9 mouse cellular contexts compared by ENCODE assay signal in genomic region chr7:140903212-140903611, GRCm38 (mm10). TPM values are rescaled to one million over a fixed set of nuclear protein-coding genes. Genes with fewer than 3 reads are reported as not detected.
A peak's percentile ranks its signal among the peaks of the same experiment; 100 is the strongest.
DNase-seq lines count a peak whose midpoint lies in the region; ATAC-seq and TF ChIP-seq lines count a peak whose summit lies in the region.
"Had no signal": no experiment of that assay in that cellular context is flagged by ENCODE, and none has a peak within 500 bp of the region (broad histone marks: within the 10 kb centered on the region; RNA-seq: fewer than 3 reads in every experiment).

No protein-coding gene starts in this region.

- WGBS in embryonic facial prominence, embryonic 11.5 days: 25% methylated on average over 13 of the region's 13 CpGs
- WGBS in heart, embryonic 12.5 days: 27% methylated on average over 13 of the region's 13 CpGs
- WGBS in thymus, adult 2 months: 28% methylated on average over 13 of the region's 13 CpGs

- no peak for TF ChIP-seq POLR2A in thymus, adult 2 months (IDR thresholded peaks at IDR 0.05; ENCODE audit: control insufficient read depth, extremely low read depth, insufficient read depth, low read length, poor library complexity)

- peak; percentile 90; the same call in 1 of the 2 replicates for TF ChIP-seq CTCF in thymus, adult 2 months (IDR thresholded peaks at IDR 0.05; ENCODE audit: borderline replicate concordance, control insufficient read depth, extremely low read depth, insufficient read depth, low read length, poor library complexity)

- no peaks in the 10 kb centered on the region for H3K27me3 ChIP-seq in embryonic facial prominence, embryonic 11.5 days (ENCODE audit: control insufficient read depth, insufficient read depth, low read length)
- H3K27me3 ChIP-seq in heart, embryonic 12.5 days (replicated peaks): 0 out of 2 replicates have a peak, but pooled peaks cover 4% of the 10 kb centered on the region
- H3K27me3 ChIP-seq in thymus, adult 2 months (ENCODE audit: control insufficient read depth, insufficient read depth, low read length): no peaks in the 10 kb centered on the region
- H3K27me3 ChIP-seq: embryonic facial prominence, embryonic 12.5 days had no signal

- DNase-seq in B cell, adult 2 months: peak; percentile 87 to 88
- DNase-seq in adrenal gland, postnatal 25 days: peak; percentile 81
- peak; percentile 81 for DNase-seq in embryonic facial prominence, embryonic 11.5 days (ENCODE audit: low spot score)
- DNase-seq in kidney, postnatal 4 days: peak; percentile 91 to 92
- peak; percentile 64 to 74 for DNase-seq in lung, adult 18-20 months
- peak; percentile 82 for DNase-seq in thymus, adult 2 months

- H3K36me3 ChIP-seq in embryonic facial prominence, embryonic 11.5 days (replicated peaks; ENCODE audit: control insufficient read depth, insufficient read depth, low read depth, low read length): no peaks in the 10 kb centered on the region; the same call in 1 of the 2 replicates
- peaks cover 12% of the 10 kb centered on the region for H3K36me3 ChIP-seq in heart, embryonic 12.5 days
- no peaks in the 10 kb centered on the region; the same call in 1 of the 2 replicates for H3K36me3 ChIP-seq in thymus, adult 2 months (ENCODE audit: control insufficient read depth, insufficient read depth, low read length)

- no peak overlapping the region for H3K4me2 ChIP-seq in embryonic facial prominence, embryonic 11.5 days (ENCODE audit: low read depth, low read length)
- no peak overlapping the region for H3K4me2 ChIP-seq in heart, embryonic 12.5 days
- H3K4me2 ChIP-seq: embryonic facial prominence, embryonic 12.5 days had no signal

- no peaks in the 10 kb centered on the region for H3K9me3 ChIP-seq in embryonic facial prominence, embryonic 11.5 days (replicated peaks; ENCODE audit: control insufficient read depth, low read length)
- no peaks in the 10 kb centered on the region for H3K9me3 ChIP-seq in heart, embryonic 12.5 days (replicated peaks)
- H3K9me3 ChIP-seq: embryonic facial prominence, embryonic 12.5 days had no signal

- H3K4me1 ChIP-seq in embryonic facial prominence, embryonic 11.5 days (ENCODE audit: control insufficient read depth, insufficient read depth, low read length): no peaks in the 10 kb centered on the region
- H3K4me1 ChIP-seq in heart, embryonic 12.5 days (replicated peaks): peaks cover 20% of the 10 kb centered on the region
- no peaks in the 10 kb centered on the region for H3K4me1 ChIP-seq in thymus, adult 2 months (replicated peaks; ENCODE audit: control insufficient read depth, insufficient read depth, low read length)

- 0 out of 2 replicates have a peak, but pooled peaks have one; percentile 44 for ATAC-seq in embryonic facial prominence, embryonic 11.5 days (replicated peaks; ENCODE audit: insufficient number of reproducible peaks, low FRiP score, low TSS enrichment, low read depth)
- peak; percentile 34; the same call in 1 of the 2 replicates for ATAC-seq in heart, embryonic 12.5 days (ENCODE audit: insufficient number of reproducible peaks, low FRiP score)
- peak; percentile 53 for ATAC-seq in neutrophil, adult 5-6 weeks (ENCODE audit: extremely low read depth, insufficient number of reproducible peaks, low FRiP score, poor library complexity, severe bottlenecking)

- H3K4me3 ChIP-seq in embryonic facial prominence, embryonic 11.5 days (ENCODE audit: low read depth, low read length): no peak overlapping the region
- no peak overlapping the region for H3K4me3 ChIP-seq in heart, embryonic 12.5 days
- H3K4me3 ChIP-seq in thymus, adult 2 months (ENCODE audit: control insufficient read depth, insufficient read depth, low read length): no peak overlapping the region
- H3K4me3 ChIP-seq: embryonic facial prominence, embryonic 12.5 days had no signal

- no peak overlapping the region for H3K27ac ChIP-seq in embryonic facial prominence, embryonic 11.5 days (replicated peaks; ENCODE audit: low read depth, low read length)
- no peak overlapping the region for H3K27ac ChIP-seq in heart, embryonic 12.5 days (ENCODE audit: poor library complexity, severe bottlenecking)
- H3K27ac ChIP-seq in thymus, adult 2 months (ENCODE audit: control insufficient read depth, insufficient read depth, low read length): no peak overlapping the region
- H3K27ac ChIP-seq: embryonic facial prominence, embryonic 12.5 days had no signal

- 0 out of 2 replicates have a peak overlapping the region, but pooled peaks have one; percentile 2 for H3K9ac ChIP-seq in embryonic facial prominence, embryonic 11.5 days (replicated peaks; ENCODE audit: low read length)
- H3K9ac ChIP-seq in heart, embryonic 12.5 days: 0 out of 2 replicates have a peak overlapping the region, but pooled peaks have one; percentile 32

RNA-seq across cellular contexts. Expression of gene Cox8b, which starts 3.0 kb away (rescaled TPM):
- total RNA-seq in adrenal gland, postnatal 25 days (2021): 610 and 755 TPM in 2 replicates
- not detected in 2 replicates for polyA plus RNA-seq in embryonic facial prominence, embryonic 11.5 days (2014; fragmentation: Nextera tagmentation; extraction: Ambion mirVana)
- polyA plus RNA-seq in heart, embryonic 12.5 days (2016; fragmentation: Nextera tagmentation; extraction: Ambion mirVana): 93.0 and 102 TPM in 2 replicates
- not detected in 2 replicates for total RNA-seq in neutrophil, adult 5-6 weeks (2017)
- polyA plus RNA-seq in thymus, adult 2 months (2012; rRNA removed): 159 and 231 TPM in 2 replicates

RNA-seq across cellular contexts. Expression of gene Nlrp6, which starts 17.5 kb away (rescaled TPM):
- total RNA-seq in adrenal gland, postnatal 25 days (2021): 1.9 and 2.2 TPM in 2 replicates
- 0.07 TPM in 1 of 2 replicates, not detected in the other for polyA plus RNA-seq in embryonic facial prominence, embryonic 11.5 days (2014; fragmentation: Nextera tagmentation; extraction: Ambion mirVana)
- polyA plus RNA-seq in heart, embryonic 12.5 days (2016; fragmentation: Nextera tagmentation; extraction: Ambion mirVana): 0.23 TPM in 1 of 2 replicates, not detected in the other
- 0.47 TPM in 1 of 2 replicates, not detected in the other for total RNA-seq in neutrophil, adult 5-6 weeks (2017)
- 0.32 and 0.71 TPM in 2 replicates for polyA plus RNA-seq in thymus, adult 2 months (2012; rRNA removed)

RNA-seq across cellular contexts. Expression of gene Sirt3, which starts 21.1 kb away (rescaled TPM):
- 31.5 and 34.3 TPM in 2 replicates for total RNA-seq in adrenal gland, postnatal 25 days (2021)
- 17.1 and 19.3 TPM in 2 replicates for polyA plus RNA-seq in embryonic facial prominence, embryonic 11.5 days (2014; fragmentation: Nextera tagmentation; extraction: Ambion mirVana)
- polyA plus RNA-seq in heart, embryonic 12.5 days (2016; fragmentation: Nextera tagmentation; extraction: Ambion mirVana): 40.9 and 41.6 TPM in 2 replicates
- 14.5 and 20.1 TPM in 2 replicates for total RNA-seq in neutrophil, adult 5-6 weeks (2017)
- polyA plus RNA-seq in thymus, adult 2 months (2012; rRNA removed): 23.1 and 27.6 TPM in 2 replicates

RNA-seq across cellular contexts. Expression of gene Psmd13, which starts 21.4 kb away (rescaled TPM):
- 125 and 128 TPM in 2 replicates for total RNA-seq in adrenal gland, postnatal 25 days (2021)
- polyA plus RNA-seq in embryonic facial prominence, embryonic 11.5 days (2014; fragmentation: Nextera tagmentation; extraction: Ambion mirVana): 185 and 195 TPM in 2 replicates
- 187 and 188 TPM in 2 replicates for polyA plus RNA-seq in heart, embryonic 12.5 days (2016; fragmentation: Nextera tagmentation; extraction: Ambion mirVana)
- total RNA-seq in neutrophil, adult 5-6 weeks (2017): 96.6 and 110 TPM in 2 replicates
- 99.7 and 100 TPM in 2 replicates for polyA plus RNA-seq in thymus, adult 2 months (2012; rRNA removed)

RNA-seq across cellular contexts. Expression of gene Pgghg, which starts 38.0 kb away (rescaled TPM):
- total RNA-seq in adrenal gland, postnatal 25 days (2021): 32.3 and 43.2 TPM in 2 replicates
- 12.4 and 14.3 TPM in 2 replicates for polyA plus RNA-seq in embryonic facial prominence, embryonic 11.5 days (2014; fragmentation: Nextera tagmentation; extraction: Ambion mirVana)
- 13.7 and 13.9 TPM in 2 replicates for polyA plus RNA-seq in heart, embryonic 12.5 days (2016; fragmentation: Nextera tagmentation; extraction: Ambion mirVana)
- total RNA-seq in neutrophil, adult 5-6 weeks (2017): 15.0 and 17.9 TPM in 2 replicates
- polyA plus RNA-seq in thymus, adult 2 months (2012; rRNA removed): 60.1 and 68.6 TPM in 2 replicates

Comparison
In these comparisons a context has a peak if more than half of its experiments do, and no peak if none do; other contexts are left out.
1. RNA of gene Cox8b, which starts 3.0 kb away (polyA plus RNA-seq): 159 to 231 TPM in thymus, adult 2 months and 93.0 to 102 TPM in heart, embryonic 12.5 days; not detected in embryonic facial prominence, embryonic 11.5 days; every median in the first group is over 10 times any median in the second.
2. Peak in every context shown above with its lines, with median percentiles within 50 percentile points of each other: DNase-seq and ATAC-seq.